Mouse (Mus musculus) gonadal fat pad, adult 2 months (tissue): ENCODE results near the gene L1td1. TPM values are rescaled to one million over a fixed set of nuclear protein-coding genes. Genes with fewer than 3 reads are reported as not detected.
A peak's percentile ranks its signal among the peaks of the same experiment; 100 is the strongest.
"Not testable (repeated sequence)": the region's sequence is repeated elsewhere in the genome, so short reads cannot be mapped to it uniquely, and the experiment has no call there.

ENCODE experiments used
- DNase-seq: peaks from one replicate; pipeline ENCODE4 v3.0.0-alpha.2; 2012; ENCODE audit warnings: low read depth
- polyA plus RNA-seq: library from polyadenylated mRNA; depleted of rRNA; stranded (reverse); fragments of >200 nt; gene quantifications from 2 replicates; pipeline ENCODE4 v1.2.3, GENCODE M21; 2012; rRNA removed

L1td1 gene
- not detected in 2 replicates for polyA plus RNA-seq

GRCm38 (mm10) chr4:98726590-98727237, at the start of gene L1td1:
Gene L1td1 (plus strand): TSS chr4:98726734.
- DNase-seq: no peak

- DNase-seq: no peak
These were observed 49.0 kb upstream of the L1td1 start for GRCm38 (mm10) chr4:98677506-98677905.

- no peak for DNase-seq
These were observed 39.8 kb upstream of the L1td1 start for GRCm38 (mm10) chr4:98686678-98687267.

GRCm38 (mm10) chr4:98688116-98688515, 38.4 kb upstream of the L1td1 start:
- DNase-seq: no peak

GRCm38 (mm10) chr4:98688520-98688919, 38.0 kb upstream of the L1td1 start:
- DNase-seq: no peak

- DNase-seq: no peak
These were observed 36.5 kb upstream of the L1td1 start for GRCm38 (mm10) chr4:98689988-98690387.

- no peak for DNase-seq
These were observed 32.9 kb upstream of the L1td1 start for GRCm38 (mm10) chr4:98693465-98694185.

- DNase-seq: no peak
These were observed 28.6 kb upstream of the L1td1 start for GRCm38 (mm10) chr4:98697932-98698331.

- DNase-seq: no peak
These were observed 27.6 kb upstream of the L1td1 start for GRCm38 (mm10) chr4:98698921-98699320.

GRCm38 (mm10) chr4:98700156-98700555, 26.4 kb upstream of the L1td1 start:
- no peak for DNase-seq

- DNase-seq: no peak
These were observed 24.2 kb upstream of the L1td1 start for GRCm38 (mm10) chr4:98702201-98702894.

GRCm38 (mm10) chr4:98710891-98711290, 15.6 kb upstream of the L1td1 start:
- peak; percentile 57 for DNase-seq

- no peak for DNase-seq
These were observed 8.6 kb upstream of the L1td1 start for GRCm38 (mm10) chr4:98717735-98718546.

GRCm38 (mm10) chr4:98718547-98718917, 8.0 kb upstream of the L1td1 start:
- DNase-seq: no peak

GRCm38 (mm10) chr4:98722454-98722853, 4.1 kb upstream of the L1td1 start:
- no peak for DNase-seq

GRCm38 (mm10) chr4:98724682-98725081, 1.9 kb upstream of the L1td1 start:
- not testable (repeated sequence) for DNase-seq

- DNase-seq: no peak
These were observed 1.1 kb upstream of the L1td1 start for GRCm38 (mm10) chr4:98725439-98725838.

GRCm38 (mm10) chr4:98727295-98727958, 893 bp downstream of the L1td1 start:
- DNase-seq: no peak

GRCm38 (mm10) chr4:98727959-98728347, 1.4 kb downstream of the L1td1 start:
- no peak for DNase-seq

- no peak for DNase-seq
These were observed 2.2 kb downstream of the L1td1 start for GRCm38 (mm10) chr4:98728716-98729115.

GRCm38 (mm10) chr4:98733660-98734059, 7.1 kb downstream of the L1td1 start:
- no peak for DNase-seq
